Mouse (Mus musculus) E14TG2a.4 (cell line): Measurements from ENCODE around the gene Pex11a.

Source experiments
- H3K27me3 ChIP-seq: 2 replicates; pipeline ENCODE4 v1.6.1; 2014; ENCODE audit warnings: low read length, control low read depth; ENCODE audit not compliant: insufficient read depth
- H3K36me3 ChIP-seq: 2 replicates; pipeline ENCODE4 v1.6.1; 2014; ENCODE audit warnings: low read length, control low read depth; ENCODE audit not compliant: insufficient read depth
- H3K4me1 ChIP-seq: replicated peaks from 2 replicates; pipeline ENCODE4 v1.6.1; 2014; ENCODE audit warnings: low read depth, low read length, control low read depth
- H3K4me3 ChIP-seq: replicated peaks from 2 replicates; pipeline ENCODE4 v1.5.1; 2014; ENCODE audit warnings: mild to moderate bottlenecking, low read length
- H3K9me3 ChIP-seq: 2 replicates; pipeline ENCODE4 v1.6.1; 2014; ENCODE audit warnings: low read length, control low read depth
- CTCF ChIP-seq: conservative IDR thresholded peaks from 2 replicates; pipeline ENCODE4 v1.5.1; 2014; ENCODE audit warnings: low read length
- NANOG ChIP-seq: IDR thresholded peaks from 2 replicates; pipeline ENCODE4 v1.6.1; 2014; ENCODE audit warnings: borderline replicate concordance, low read length, mixed read lengths
- POU5F1 ChIP-seq: IDR thresholded peaks from 2 replicates; pipeline ENCODE4 v1.6.1; 2014; ENCODE audit warnings: low read length, borderline replicate concordance

The Pex11a gene

GRCm38 (mm10) chr7:79729743-79730370 lies 13.1 kb downstream of the Pex11a start:
- TF ChIP-seq CTCF (peak; percentile 22), POU5F1 (no peak)
- H3K36me3 ChIP-seq = peaks cover 4% of the 10 kb centered on the region; the same call in 1 of the 2 replicates
- H3K27me3 ChIP-seq = peaks cover 35% of the 10 kb centered on the region
- no peak overlapping the region for H3K4me3 ChIP-seq
- H3K4me1 ChIP-seq = peaks cover 22% of the 10 kb centered on the region
- no peaks in the 10 kb centered on the region for H3K9me3 ChIP-seq

- peaks cover 22% of the 10 kb centered on the region for H3K4me1 ChIP-seq
- no peaks in the 10 kb centered on the region for H3K9me3 ChIP-seq
- H3K36me3 ChIP-seq = no peaks in the 10 kb centered on the region
- H3K4me3 ChIP-seq = no peak overlapping the region
- H3K27me3 ChIP-seq = peaks cover 38% of the 10 kb centered on the region
- TF ChIP-seq CTCF (peak; percentile 88), POU5F1 (no peak)
These were observed 13.8 kb downstream of the Pex11a start for GRCm38 (mm10) chr7:79729169-79729568.

- Histone ChIP-seq H3K9me3 (no peaks in the 10 kb centered on the region), H3K4me3 (no peak overlapping the region), H3K4me1 (peaks cover 22% of the 10 kb centered on the region), H3K27me3 (peaks cover 44% of the 10 kb centered on the region), H3K36me3 (no peaks in the 10 kb centered on the region)
- TF ChIP-seq CTCF (peak; percentile 95), POU5F1 (no peak)
These were observed 14.7 kb downstream of the Pex11a start for GRCm38 (mm10) chr7:79728219-79728618.

GRCm38 (mm10) chr7:79727091-79727490 lies 15.8 kb downstream of the Pex11a start:
- Histone ChIP-seq H3K4me3 (no peak overlapping the region), H3K27me3 (peaks cover 50% of the 10 kb centered on the region), H3K4me1 (peaks cover 22% of the 10 kb centered on the region), H3K36me3 (no peaks in the 10 kb centered on the region), H3K9me3 (no peaks in the 10 kb centered on the region)
- TF ChIP-seq CTCF (peak; percentile 70), NANOG (no peak)

- Histone ChIP-seq H3K9me3 (no peaks in the 10 kb centered on the region), H3K36me3 (no peaks in the 10 kb centered on the region), H3K4me1 (peaks cover 13% of the 10 kb centered on the region), H3K27me3 (peaks cover 71% of the 10 kb centered on the region), H3K4me3 (peak overlapping the region; percentile 83)
- TF ChIP-seq POU5F1 (no peak), NANOG (no peak), CTCF (no peak)
These were observed 21.4 kb downstream of the Pex11a start for GRCm38 (mm10) chr7:79721386-79721977.

GRCm38 (mm10) chr7:79715187-79715981 lies 27.5 kb downstream of the Pex11a start, which contains the start of gene Kif7:
Gene Kif7 (minus strand): TSS chr7:79715720.
- Histone ChIP-seq H3K36me3 (peaks cover 18% of the 10 kb centered on the region), H3K4me1 (peaks cover 30% of the 10 kb centered on the region), H3K4me3 (peak within 1 kb of the TSS; percentile 97), H3K9me3 (no peaks in the 10 kb centered on the region), H3K27me3 (peaks cover 39% of the 10 kb centered on the region)
- TF ChIP-seq NANOG (no peak), CTCF (no peak), POU5F1 (no peak)

GRCm38 (mm10) chr7:79710831-79711230 lies 32.1 kb downstream of the Pex11a start:
- no peak for TF ChIP-seq NANOG
- H3K4me3 ChIP-seq = peak overlapping the region; percentile 75
- peaks cover 42% of the 10 kb centered on the region for H3K27me3 ChIP-seq
- H3K9me3 ChIP-seq = no peaks in the 10 kb centered on the region
- peaks cover 29% of the 10 kb centered on the region for H3K4me1 ChIP-seq
- H3K36me3 ChIP-seq = peaks cover 46% of the 10 kb centered on the region

- H3K4me1 ChIP-seq = peaks cover 29% of the 10 kb centered on the region
- H3K4me3 ChIP-seq = peak overlapping the region; percentile 75
- peaks cover 52% of the 10 kb centered on the region for H3K36me3 ChIP-seq
- peaks cover 42% of the 10 kb centered on the region for H3K27me3 ChIP-seq
- no peak for TF ChIP-seq CTCF
- TF ChIP-seq POU5F1 = no peak
- no peak for TF ChIP-seq NANOG
- no peaks in the 10 kb centered on the region for H3K9me3 ChIP-seq
These were observed 32.8 kb downstream of the Pex11a start for GRCm38 (mm10) chr7:79710130-79710607.
